Mouse (Mus musculus): ENCODE measurements around the gene Pitpnc1. TPM values are rescaled to one million over a fixed set of nuclear protein-coding genes. Genes with fewer than 3 reads are reported as not detected.

Gene Pitpnc1
- polyA plus RNA-seq (2015; fragmentation: Illumina TruSeq; extraction: RNeasy Lipid Tissue Mini Kit (QIAGEN cat#74804); ENCODE audit: insufficient read depth, low read depth, low replicate concordance), result 3.2 TPM

DNA sequence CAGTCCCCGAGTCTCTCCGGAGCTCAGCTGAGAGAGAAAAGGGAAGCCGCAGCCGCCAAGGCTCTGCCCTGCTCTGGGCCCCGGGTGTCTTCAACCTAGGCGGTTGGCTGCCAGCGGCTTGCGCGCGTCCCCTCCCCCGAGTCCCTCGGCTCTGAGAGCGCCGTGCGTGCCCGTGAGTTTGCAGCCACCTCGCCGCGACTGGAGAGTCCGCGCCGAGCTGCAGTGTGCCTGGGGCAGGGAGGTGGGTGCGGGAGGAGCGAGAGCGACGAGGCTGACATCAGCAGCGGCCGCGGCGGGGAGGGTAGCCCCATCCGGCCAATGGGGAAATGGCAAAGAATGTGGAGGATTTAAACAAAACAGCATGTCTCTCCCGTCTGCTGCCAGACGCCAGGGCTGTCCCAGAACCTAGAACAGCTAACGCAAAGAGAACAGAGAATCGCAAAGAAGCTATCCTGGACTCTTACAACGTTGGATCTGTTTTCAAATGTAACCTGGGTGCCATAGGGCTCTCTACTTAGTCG, at the start of gene Pitpnc1:
TSS of gene Pitpnc1 (minus strand) at position 179 of the 521 bp plus-strand sequence.

DNA sequence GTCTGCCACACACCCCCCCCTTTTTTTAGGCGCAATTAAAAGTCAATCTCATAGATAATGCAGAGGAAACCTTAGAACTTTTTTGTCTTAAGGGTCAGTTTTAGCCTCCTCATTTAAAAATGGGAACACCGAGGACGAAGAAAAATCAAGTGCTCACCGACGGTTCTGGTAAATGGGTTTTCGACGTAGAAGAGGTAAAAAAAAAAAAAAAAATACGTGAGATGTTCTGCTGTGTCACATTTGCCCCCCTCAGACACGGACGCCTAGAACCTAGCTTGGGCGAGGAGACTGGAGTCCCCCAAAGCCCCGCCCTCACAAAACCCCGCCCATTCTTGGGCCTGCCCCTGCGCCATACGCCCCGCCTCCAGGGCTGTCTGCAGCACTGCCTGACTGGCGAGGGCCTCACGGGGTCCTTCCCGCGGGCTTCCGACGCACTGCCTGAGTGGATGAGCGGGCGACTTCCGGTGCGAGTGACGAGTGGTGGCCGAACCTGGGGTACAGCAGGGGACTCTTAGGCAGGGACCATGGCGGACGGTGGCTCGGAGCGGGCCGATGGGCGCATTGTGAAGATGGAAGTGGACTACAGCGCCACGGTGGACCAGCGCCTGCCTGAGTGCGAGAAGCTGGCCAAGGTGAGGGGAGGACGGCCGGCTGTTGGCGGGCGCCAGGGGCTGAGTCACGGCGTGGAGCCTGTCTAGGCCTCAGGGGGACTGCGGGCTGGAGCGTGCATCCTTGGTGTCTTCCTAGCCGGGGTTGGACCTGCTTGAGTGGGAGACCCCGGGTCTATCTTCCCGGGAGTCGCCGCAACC, 8.8 kb upstream of the Pitpnc1 start, which contains the start of gene Psmd12:
TSS of gene Psmd12 (plus strand) at position 432 of the 809 bp plus-strand sequence.

DNA sequence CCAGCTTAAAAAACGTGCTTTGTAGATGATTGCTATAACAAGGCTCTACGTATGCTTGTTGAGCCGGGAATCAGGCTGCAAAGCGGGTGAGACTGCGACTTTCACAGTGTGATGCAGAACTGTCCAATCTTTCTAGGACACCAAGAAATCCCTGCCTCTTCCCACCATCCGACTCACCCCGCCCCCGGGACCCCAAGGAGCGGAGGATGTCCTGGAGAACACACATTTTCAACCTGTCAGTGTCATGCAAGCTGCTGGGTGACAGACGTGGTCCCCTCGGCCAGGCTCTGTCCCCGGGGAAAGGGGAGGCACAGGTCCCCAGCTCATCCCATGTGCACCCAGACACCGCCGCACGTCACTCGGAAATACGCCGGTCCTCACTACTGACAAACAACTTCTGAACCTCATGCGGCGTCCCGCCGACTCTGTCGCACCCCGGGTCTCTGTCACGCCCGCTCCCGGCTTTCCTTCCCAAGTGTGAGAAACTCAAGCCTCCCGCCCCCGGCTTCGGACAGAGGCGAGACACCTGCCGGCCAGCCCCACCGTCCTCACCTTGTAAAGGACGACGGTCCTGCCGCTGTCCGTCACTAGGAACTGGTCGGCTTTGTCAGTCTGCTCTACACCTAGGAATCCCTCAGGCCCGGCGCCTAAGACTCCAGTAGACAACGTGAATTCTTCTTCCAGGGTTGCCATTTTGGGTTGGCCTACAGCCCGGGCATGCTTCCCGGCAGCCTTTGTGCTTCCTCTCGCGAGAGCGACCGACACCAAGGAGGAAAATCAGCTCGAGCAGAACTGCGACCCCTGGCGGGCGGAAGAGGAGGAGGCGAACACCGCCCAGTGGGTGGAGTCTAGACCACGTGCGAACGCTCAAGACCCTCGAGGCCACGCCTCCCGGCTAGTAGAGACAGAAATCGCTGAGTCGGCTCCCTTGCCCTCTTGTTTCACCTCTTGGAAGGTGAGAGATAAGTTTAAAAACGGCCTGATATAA, 281.6 kb downstream of the Pitpnc1 start, which contains the start of gene Nol11:
TSS of gene Nol11 (minus strand) at position 817 of the 988 bp plus-strand sequence.

Other genes starting within 250 kb of the Pitpnc1 start
- 13.4 TPM for gene Psmd12, start 8.8 kb upstream of the Pitpnc1 start, polyA plus RNA-seq (2015; fragmentation: Illumina TruSeq; extraction: RNeasy Lipid Tissue Mini Kit (QIAGEN cat#74804); ENCODE audit: insufficient read depth, low read depth, low replicate concordance)
- gene Helz, start 77.2 kb upstream of the Pitpnc1 start, polyA plus RNA-seq (2015; fragmentation: Illumina TruSeq; extraction: RNeasy Lipid Tissue Mini Kit (QIAGEN cat#74804); ENCODE audit: insufficient read depth, low read depth, low replicate concordance), result 4.4 TPM
- not detected for gene Cacng1, start 245.8 kb upstream of the Pitpnc1 start, polyA plus RNA-seq (2015; fragmentation: Illumina TruSeq; extraction: RNeasy Lipid Tissue Mini Kit (QIAGEN cat#74804); ENCODE audit: insufficient read depth, low read depth, low replicate concordance)

Measured in pancreas, adult 10 weeks (tissue).